Mouse (Mus musculus) neutrophil, adult 65 days (primary cell): Measurements from ENCODE around the gene Olfr456. TPM values are rescaled to one million over a fixed set of nuclear protein-coding genes. Genes with fewer than 3 reads are reported as not detected.

Experiments used
- total RNA-seq: library from RNA; stranded (reverse); gene quantifications from 2 replicates; pipeline ENCODE4 v1.2.4, GENCODE M21; 2023

Gene Olfr456
- total RNA-seq, result not detected in 2 replicates

GRCm38 (mm10) chr6:42487114-42487513 is at the start of gene Olfr456:
Olfr456 (minus strand) TSS chr6:42487214.

GRCm38 (mm10) chr6:42476235-42476634 is 10.8 kb downstream of the Olfr456 start, which contains the start of gene Olfr457:
Olfr457 (minus strand) TSS chr6:42476335.

GRCm38 (mm10) chr6:42465096-42465495 is 21.9 kb downstream of the Olfr456 start, which contains the start of gene Olfr458:
Olfr458 (minus strand) TSS chr6:42465196.

Other genes with a start within 250 kb of the Olfr456 start
- 4.0 and 4.5 TPM in 2 replicates for gene Gstk1, start 241.3 kb downstream of the Olfr456 start, total RNA-seq
- not detected in 2 replicates for gene Tmem139, start 225.2 kb downstream of the Olfr456 start, total RNA-seq
- gene Casp2, start 222.2 kb downstream of the Olfr456 start, total RNA-seq, result 65.5 and 97.9 TPM in 2 replicates
- gene Clcn1, start 200.5 kb downstream of the Olfr456 start, total RNA-seq, result 0.11 and 0.32 TPM in 2 replicates
- not detected in 2 replicates for gene Fam131b, start 162.6 kb downstream of the Olfr456 start, total RNA-seq
- 756 and 770 TPM in 2 replicates for gene Zyx, start 137.6 kb downstream of the Olfr456 start, total RNA-seq
- 0.44 and 0.45 TPM in 2 replicates for gene Epha1, start 113.9 kb downstream of the Olfr456 start, total RNA-seq
- gene Tas2r143, start 87.0 kb downstream of the Olfr456 start, total RNA-seq, result 4.8 and 7.0 TPM in 2 replicates
- gene Tas2r135, start 81.8 kb downstream of the Olfr456 start, total RNA-seq, result 4.3 and 9.0 TPM in 2 replicates
- gene Tas2r126, start 52.7 kb downstream of the Olfr456 start, total RNA-seq, result 1.6 and 1.7 TPM in 2 replicates
- gene Olfr458, start 22.0 kb downstream of the Olfr456 start, total RNA-seq, result not detected in 2 replicates
- not detected in 2 replicates for gene Olfr457, start 10.9 kb downstream of the Olfr456 start, total RNA-seq
- not detected in 2 replicates for gene Olfr455, start 60.4 kb upstream of the Olfr456 start, total RNA-seq
- not detected in 2 replicates for gene Tcaf3, start 110.5 kb upstream of the Olfr456 start, total RNA-seq
- 0.22 TPM in 1 of 2 replicates, not detected in the other for gene Tcaf2, start 158.0 kb upstream of the Olfr456 start, total RNA-seq
- gene Tcaf1, start 222.9 kb upstream of the Olfr456 start, total RNA-seq, result not detected in 2 replicates